Mouse (Mus musculus) monocyte, adult 5-6 weeks (primary cell): ENCODE results near the gene Stx17. TPM values are rescaled to one million over a fixed set of nuclear protein-coding genes. Genes with fewer than 3 reads are reported as not detected.

Experiments
- ATAC-seq: fragments of 153-309, 156-312 bp; replicated peaks from 2 replicates; pipeline ENCODE4 v1.8.0; 2017; ENCODE audit warnings: mild to moderate bottlenecking; ENCODE audit not compliant: low TSS enrichment, insufficient number of reproducible peaks, severe bottlenecking, poor library complexity, low FRiP score
- total RNA-seq: library from RNA; stranded (forward); fragments of 200-1000, 200-491, 200-594 nt; gene quantifications from 3 replicates; pipeline ENCODE4 v1.2.3, GENCODE M21; 2017

The Stx17 gene
- total RNA-seq, result 15.5 to 36.0 TPM (median 23.1 TPM) in 3 replicates

DNA sequence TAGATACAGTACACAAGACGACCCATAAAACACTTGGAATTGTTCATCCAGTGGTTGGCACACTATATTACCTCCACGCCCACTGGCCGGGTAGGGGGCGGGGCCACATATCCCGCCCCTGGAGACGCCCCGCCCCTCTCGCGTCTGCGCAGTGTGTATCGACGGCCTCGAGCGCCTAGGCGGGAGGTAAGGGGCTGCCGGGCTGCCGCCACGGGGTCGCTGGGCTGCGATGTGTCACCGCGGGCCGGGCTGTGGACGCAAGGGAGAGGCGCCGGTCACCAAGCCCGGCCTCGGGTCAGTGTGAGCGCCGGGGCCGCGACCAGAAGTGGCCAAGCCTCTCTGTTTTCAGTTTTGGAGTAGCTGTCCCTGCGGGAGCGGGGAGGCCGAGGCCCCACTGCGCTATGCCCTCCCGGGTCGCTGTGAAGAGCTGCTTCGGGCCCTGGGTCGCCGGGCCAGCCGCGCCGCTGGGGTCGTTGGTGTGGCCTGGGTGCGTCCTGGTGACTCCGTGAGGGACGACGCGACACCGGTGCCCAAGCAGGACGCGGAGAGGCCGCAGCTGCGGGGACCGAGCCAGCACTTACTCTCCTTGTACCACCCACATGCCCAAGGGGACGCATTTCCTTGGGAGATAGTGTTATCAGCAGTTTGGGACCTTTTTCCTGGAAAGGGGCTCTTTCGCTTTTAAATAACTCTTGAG is at the start of gene Stx17:
Stx17 (plus strand) TSS at position 143 of the 697 bp plus-strand sequence.
- peak; percentile 96 for ATAC-seq

DNA sequence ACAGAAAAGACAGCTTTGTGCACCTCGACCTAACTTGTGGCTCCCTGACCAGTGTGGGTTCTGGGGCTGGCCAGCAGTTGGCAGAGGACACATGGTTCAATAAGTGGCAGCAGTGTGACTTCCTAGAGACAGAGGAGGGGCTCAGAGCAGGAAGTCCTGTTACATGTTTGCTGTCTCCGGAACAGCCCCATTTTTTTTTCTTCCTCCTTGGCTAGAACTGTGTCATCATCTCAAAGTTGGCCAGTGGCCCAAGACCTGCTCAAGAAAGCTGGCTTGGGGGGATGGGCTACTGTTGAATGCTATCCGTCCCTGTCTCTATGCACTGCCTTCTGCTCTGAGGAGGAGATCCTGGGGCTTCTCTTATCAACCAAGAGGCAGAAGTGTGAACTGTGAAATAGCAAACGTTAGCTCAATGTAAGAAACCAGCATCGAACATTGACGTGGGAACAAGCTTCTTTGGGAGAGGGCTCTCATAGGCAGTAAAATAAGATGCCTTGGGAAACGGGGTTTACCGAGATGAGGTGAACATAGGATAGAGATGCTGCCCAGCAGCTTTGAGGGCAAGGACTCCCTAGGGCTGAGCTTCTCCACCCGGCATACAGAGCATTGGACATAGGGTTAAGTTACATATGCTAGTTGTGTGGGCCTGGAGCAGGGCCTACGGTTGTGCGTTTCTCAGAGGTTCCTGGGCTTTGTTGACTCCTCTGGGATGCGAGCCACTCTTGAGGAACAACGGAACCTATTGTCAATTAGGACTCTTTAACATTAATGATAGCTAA is 47.8 kb upstream of the Stx17 start:
- ATAC-seq, result peak; percentile 64

DNA sequence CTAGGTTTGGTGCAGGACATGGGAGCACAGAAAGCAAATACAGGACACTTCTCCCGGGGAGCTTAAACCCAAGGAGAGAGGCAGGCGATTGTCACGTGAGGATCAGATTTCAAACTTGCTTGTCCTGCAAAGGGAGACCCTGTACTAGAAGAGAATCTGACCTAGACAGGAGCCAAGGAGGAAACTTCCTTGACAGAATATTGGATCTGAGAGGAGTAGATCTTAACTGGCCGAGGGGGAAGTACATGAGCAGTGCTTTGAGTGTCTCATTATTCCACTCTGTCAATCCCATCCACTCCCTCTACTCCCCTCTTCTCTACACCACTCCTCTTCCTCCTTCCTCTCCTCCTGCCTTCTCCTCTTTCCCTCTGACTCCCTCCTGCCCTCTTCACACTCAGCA is 46.5 kb upstream of the Stx17 start:
- ATAC-seq, result no peak

- no peak for ATAC-seq
These were observed 45.3 kb upstream of the Stx17 start for GRCm38 (mm10) chr4:48079285-48080039.

- no peak for ATAC-seq
These were observed 41.3 kb upstream of the Stx17 start for GRCm38 (mm10) chr4:48083452-48083851.

DNA sequence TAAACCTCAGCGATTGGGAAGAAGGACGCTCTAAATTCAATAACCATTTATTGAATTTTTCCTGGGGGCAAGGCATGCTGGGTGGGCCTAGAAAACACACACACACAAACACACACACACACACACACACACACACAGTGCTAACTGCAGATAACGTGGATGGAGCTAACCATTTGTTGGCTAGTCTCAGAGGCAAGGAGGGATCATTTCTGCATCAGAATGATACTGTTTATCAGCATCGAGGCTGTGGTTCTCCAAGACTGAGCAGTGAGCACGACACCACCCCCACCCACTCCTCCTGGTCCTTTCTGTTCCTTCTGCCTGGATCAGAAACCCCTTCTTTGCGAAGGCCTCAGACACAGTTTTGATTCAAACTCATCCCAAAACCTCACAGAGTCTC is 38.1 kb upstream of the Stx17 start:
- ATAC-seq, result no peak

DNA sequence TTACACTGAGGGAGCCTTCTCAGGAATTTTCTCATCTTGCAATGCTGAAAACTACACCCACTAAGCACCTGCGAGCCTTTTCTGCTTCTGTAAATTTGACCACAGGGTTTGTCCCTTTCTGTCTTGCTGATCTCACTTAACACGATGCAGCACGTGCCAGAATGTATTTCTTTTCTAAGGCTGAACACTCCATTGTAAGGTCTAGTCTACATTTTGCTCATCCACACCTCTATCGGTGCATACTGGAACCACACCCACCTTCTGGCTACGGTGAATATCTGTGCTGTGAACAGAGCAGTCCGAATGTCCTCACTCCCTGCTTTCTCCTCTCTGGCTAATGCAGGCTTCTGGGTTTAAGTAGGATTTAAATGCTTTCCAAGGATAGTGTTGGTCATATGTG is 37.2 kb upstream of the Stx17 start:
- no peak for ATAC-seq

- ATAC-seq, result no peak
These were observed 31.5 kb upstream of the Stx17 start for GRCm38 (mm10) chr4:48093221-48093620.

- no peak; the same call in 1 of the 2 replicates for ATAC-seq
These were observed 24.5 kb upstream of the Stx17 start for GRCm38 (mm10) chr4:48100217-48100616.

DNA sequence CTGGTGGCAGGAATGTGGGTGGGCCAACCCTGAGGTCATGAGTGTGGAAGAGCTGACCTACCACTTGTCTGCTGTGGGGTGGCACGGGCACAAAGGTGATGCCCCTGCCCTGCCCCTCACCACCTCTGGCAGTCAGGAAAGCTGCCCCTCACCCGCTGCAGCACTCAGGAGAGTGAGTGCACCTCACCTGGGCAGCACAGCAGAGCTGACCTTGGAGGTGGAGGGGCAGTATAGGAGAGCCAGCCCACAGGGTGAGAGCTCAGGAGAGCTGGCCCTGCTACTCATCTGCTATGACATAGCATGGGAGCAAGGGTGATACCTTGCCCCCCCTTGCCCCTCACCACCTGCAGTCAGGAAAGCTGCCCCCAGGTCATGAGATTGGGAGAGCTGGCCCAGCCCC is 22.7 kb upstream of the Stx17 start:
- ATAC-seq, result no peak

GRCm38 (mm10) chr4:48105387-48105786 is 19.3 kb upstream of the Stx17 start:
- ATAC-seq, result no peak

DNA sequence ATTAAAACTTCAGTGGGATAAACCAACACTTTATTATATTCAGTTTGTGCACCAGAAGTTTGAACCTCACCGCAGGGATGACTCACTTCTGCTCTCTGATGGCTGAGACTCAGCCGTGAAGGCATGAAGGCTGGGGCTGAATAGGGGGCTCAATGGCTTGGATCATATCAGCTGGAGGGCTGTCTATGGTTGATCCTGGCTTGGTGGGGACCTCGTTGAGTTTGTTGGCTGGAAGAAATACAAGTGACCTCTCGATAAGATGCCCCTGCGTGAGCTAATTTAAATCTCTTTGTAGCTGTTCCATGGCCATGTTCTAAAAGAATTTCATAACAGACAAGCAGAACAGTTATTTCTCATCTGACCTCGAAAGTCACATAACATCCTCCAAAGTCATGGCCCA is 17.6 kb upstream of the Stx17 start:
- no peak for ATAC-seq

GRCm38 (mm10) chr4:48108591-48108990 is 16.1 kb upstream of the Stx17 start:
- peak; percentile 86 for ATAC-seq

DNA sequence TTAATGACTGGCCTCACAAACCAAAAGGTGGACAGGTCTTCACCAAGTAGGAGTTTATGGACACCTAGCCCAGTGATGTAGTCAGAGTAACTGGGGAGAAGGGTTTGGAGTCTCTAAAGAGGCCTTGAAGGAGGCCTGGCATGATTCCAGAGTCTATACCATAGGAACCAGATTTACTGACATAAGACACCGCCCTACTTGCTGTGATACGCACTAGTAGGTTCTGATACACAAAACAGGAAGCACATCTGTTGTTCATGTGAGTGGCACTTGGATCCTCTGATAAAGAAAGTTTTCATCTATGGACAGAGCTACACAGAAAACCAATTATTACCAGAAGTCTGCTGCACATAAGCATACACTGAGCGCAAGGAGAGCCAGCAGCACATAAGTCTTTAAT is 14.4 kb upstream of the Stx17 start:
- no peak for ATAC-seq

DNA sequence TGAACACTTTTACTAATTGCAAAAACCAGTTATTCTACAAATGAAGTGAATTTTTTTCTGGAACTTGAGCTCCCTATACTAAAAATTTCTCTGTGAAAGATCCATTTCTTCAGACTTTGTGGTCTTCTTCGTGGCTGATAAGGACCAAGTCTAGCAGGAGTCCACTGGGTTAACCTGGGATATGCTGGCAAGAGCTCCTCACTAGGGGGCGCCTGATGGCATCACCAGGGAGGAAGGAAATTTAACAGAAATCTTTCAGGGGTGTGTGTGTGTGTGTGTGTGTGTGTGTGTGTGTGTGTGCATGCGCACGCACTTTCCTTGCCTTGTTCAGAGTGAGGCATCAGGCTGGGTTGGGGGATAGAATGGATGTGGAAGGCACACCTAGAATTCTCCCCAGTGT is 8.5 kb upstream of the Stx17 start:
- peak; percentile 68; the same call in 1 of the 2 replicates for ATAC-seq

DNA sequence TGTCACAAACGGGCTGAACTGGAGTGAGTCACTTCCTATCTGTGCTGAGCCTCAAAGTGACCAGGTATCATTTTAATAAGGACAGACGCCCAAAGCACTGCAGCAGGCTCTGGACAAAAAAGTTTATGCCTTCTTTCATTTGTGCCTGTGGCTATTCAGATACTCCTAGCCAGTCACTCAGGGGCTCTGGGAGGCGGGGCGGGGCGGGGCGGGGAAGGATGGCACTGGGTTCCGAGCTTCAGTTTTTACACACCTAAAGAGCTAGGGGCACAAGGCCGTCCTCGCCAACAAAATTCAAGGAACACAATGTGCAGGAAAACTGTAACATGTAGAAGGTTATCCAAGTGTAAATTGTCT is 321 bp upstream of the Stx17 start:
- ATAC-seq, result peak; percentile 48; the same call in 1 of the 2 replicates

GRCm38 (mm10) chr4:48130314-48130713 is 5.6 kb downstream of the Stx17 start:
- no peak for ATAC-seq

DNA sequence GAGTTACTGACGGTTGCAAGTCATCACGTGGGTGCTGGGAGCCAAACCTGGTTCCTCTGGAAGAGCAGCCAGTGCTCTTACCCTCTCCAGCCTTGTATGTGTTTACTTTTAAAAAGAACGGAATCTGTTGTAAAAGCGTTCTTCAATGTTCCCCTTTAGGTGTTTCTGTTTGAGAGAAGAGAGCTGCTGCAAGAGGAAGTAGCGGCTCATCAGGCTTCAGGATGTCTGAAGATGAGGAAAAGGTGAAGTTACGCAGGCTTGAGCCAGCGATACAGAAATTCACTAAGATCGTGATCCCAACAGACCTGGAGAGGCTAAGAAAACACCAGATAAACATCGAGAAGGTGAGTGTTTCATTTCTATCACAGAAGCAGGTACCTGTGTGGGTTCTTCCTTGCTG is 6.9 kb downstream of the Stx17 start:
- no peak for ATAC-seq

- no peak for ATAC-seq
These were observed 8.0 kb downstream of the Stx17 start for GRCm38 (mm10) chr4:48132721-48133120.

- no peak for ATAC-seq
These were observed 24.8 kb downstream of the Stx17 start for GRCm38 (mm10) chr4:48149492-48149891.
